Mouse (Mus musculus) heart, embryonic 16.5 days (tissue): ENCODE data around the gene Serpine3. TPM values are rescaled to one million over a fixed set of nuclear protein-coding genes. Genes with fewer than 3 reads are reported as not detected.

Experiments
- ATAC-seq: fragments of 200-750 bp; cut with Nextera tagmentation; replicated peaks from 2 replicates; pipeline ENCODE4 v1.8.0; 2017; ENCODE audit warnings: moderate number of reproducible peaks; ENCODE audit not compliant: insufficient read depth, low FRiP score; ENCODE audit errors: extremely low read depth
- H3K27ac ChIP-seq: fragments of 300-500 bp; sonication (generic); 2 replicates; pipeline ENCODE4 v1.5.1; 2014; ENCODE audit warnings: mild to moderate bottlenecking, low read length, control low read depth, moderate library complexity
- H3K27me3 ChIP-seq: fragments of 300-500 bp; sonication (generic); 2 replicates; pipeline ENCODE4 v1.6.1; 2014; ENCODE audit warnings: low read length, mixed read lengths; ENCODE audit not compliant: control insufficient read depth, insufficient read depth
- H3K36me3 ChIP-seq: fragments of 300-500 bp; sonication (generic); 2 replicates; pipeline ENCODE4 v1.6.1; 2014; ENCODE audit not compliant: control insufficient read depth, insufficient read depth
- H3K4me1 ChIP-seq: fragments of 300-500 bp; sonication (generic); 2 replicates; pipeline ENCODE4 v1.6.1; 2014; ENCODE audit warnings: low read length, mixed read lengths; ENCODE audit not compliant: control insufficient read depth, insufficient read depth
- H3K4me2 ChIP-seq: fragments of 300-500 bp; sonication (generic); 2 replicates; pipeline ENCODE4 v1.6.1; 2014; ENCODE audit warnings: low read depth, mild to moderate bottlenecking, control low read depth, low read length
- H3K4me3 ChIP-seq: fragments of 300-500 bp; sonication (generic); 2 replicates; pipeline ENCODE4 v1.5.1; 2014; ENCODE audit warnings: mild to moderate bottlenecking, control low read depth, low read length
- H3K9ac ChIP-seq: fragments of 300-500 bp; sonication (generic); 2 replicates; pipeline ENCODE4 v1.6.1; 2014; ENCODE audit warnings: low read length, control low read depth
- H3K9me3 ChIP-seq: fragments of 300-500 bp; sonication (generic); replicated peaks from 2 replicates; pipeline ENCODE4 v1.6.1; 2016; ENCODE audit warnings: low read length; ENCODE audit not compliant: control insufficient read depth
- WGBS: fragments of 180-500 bp; shearing (Covaris S2); extraction: QIAGEN DNeasy Blood & Tissue Kit; methylation state at CpG from one replicate; pipeline ENCODE4 v1.1.7; 2014; 5-methylcytosine and 5-hydroxymethylcytosine counted together
- polyA plus RNA-seq: library from polyadenylated mRNA; unstranded; fragments of >200 nt; fragmentation: Nextera tagmentation; extraction: Ambion mirVana; gene quantifications from 2 replicates; pipeline ENCODE4 v1.2.1, GENCODE M21; 2015

Gene Serpine3
- polyA plus RNA-seq, 1 experiment from 2014 or later = not detected

DNA sequence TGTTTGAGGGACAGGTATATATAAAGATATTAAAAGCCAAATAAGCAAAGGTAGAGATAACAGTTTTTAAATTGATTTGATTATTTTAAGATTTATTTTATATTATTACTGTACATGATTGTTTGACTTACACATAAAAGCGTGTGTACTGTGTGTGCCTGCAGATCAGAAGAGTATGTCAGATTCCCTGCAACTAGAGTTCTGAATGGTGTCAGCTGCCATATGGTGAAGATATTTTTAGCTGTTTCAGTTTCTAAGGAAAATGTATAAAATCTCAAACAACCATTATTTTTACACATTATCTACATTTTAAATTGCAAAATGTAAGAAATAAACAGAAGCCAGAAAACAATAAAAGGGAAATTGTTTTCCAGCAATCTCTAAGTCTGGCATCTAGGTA is 58.2 kb downstream of the Serpine3 start:
- no peak overlapping the region for H3K4me2 ChIP-seq
- no peaks in the 10 kb centered on the region for H3K9me3 ChIP-seq
- H3K36me3 ChIP-seq = no peaks in the 10 kb centered on the region; the same call in 1 of the 2 replicates
- peak overlapping the region; percentile 39; the same call in 1 of the 2 replicates for H3K27ac ChIP-seq
- H3K27me3 ChIP-seq = no peaks in the 10 kb centered on the region
- ATAC-seq = no peak
- H3K9ac ChIP-seq = no peak overlapping the region
- peaks cover 2% of the 10 kb centered on the region for H3K4me1 ChIP-seq
- WGBS = 71% methylated on average over 1 of the region's 1 CpGs
- H3K4me3 ChIP-seq = no peak overlapping the region

DNA sequence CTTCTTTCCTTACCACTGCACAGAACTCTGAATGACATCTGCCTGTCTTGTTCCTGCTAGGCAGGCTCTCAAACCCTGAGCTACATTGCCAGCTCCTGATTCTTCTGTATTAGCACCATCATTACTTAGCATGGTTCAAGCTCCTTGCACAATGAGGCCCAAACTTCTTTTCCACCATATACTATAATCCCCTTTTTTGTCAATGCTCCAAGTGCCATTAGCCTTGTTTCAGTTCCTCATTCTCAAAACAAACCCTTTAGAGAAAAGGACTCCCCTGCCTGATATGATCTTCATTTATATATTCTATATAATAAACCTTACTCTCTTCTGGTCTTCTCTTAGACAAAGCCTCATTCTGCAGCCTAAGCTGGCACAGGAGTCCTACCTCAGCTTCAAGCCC is 61.1 kb downstream of the Serpine3 start:
- ATAC-seq = no peak
- H3K9me3 ChIP-seq = no peaks in the 10 kb centered on the region
- no peak overlapping the region for H3K4me3 ChIP-seq
- peaks cover 2% of the 10 kb centered on the region for H3K4me1 ChIP-seq
- H3K9ac ChIP-seq = no peak overlapping the region
- H3K27me3 ChIP-seq = no peaks in the 10 kb centered on the region
- no peaks in the 10 kb centered on the region; the same call in 1 of the 2 replicates for H3K36me3 ChIP-seq
- no peak overlapping the region for H3K27ac ChIP-seq
- H3K4me2 ChIP-seq = no peak overlapping the region

DNA sequence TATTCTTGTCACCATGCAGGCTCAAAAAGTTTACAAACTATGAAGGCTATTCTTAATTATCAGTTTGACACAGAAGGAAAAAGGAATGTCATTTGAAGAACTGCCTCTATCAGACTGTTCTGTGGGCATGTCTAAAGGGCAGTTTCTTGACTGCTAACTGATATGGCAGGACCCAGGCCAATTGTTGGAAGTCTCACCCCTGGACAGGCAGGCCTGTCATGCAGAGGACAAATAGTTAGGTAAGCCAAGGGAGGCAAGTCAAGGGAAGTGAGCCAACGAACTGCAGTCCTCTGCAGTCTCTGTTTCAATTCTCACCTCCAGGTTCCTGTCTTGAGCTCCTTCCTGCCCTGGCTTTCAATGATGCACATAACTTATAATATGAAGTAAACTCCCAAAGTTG is 68.4 kb downstream of the Serpine3 start:
- Histone ChIP-seq H3K27me3 (no peaks in the 10 kb centered on the region), H3K9ac (no peak overlapping the region), H3K4me1 (peaks cover 2% of the 10 kb centered on the region; the same call in 1 of the 2 replicates), H3K9me3 (no peaks in the 10 kb centered on the region), H3K4me3 (no peak overlapping the region), H3K36me3 (peaks cover 7% of the 10 kb centered on the region; the same call in 1 of the 2 replicates), H3K27ac (0 out of 2 replicates have a peak overlapping the region, but pooled peaks have one; percentile 11), H3K4me2 (no peak overlapping the region)
- 50% methylated on average over 1 of the region's 1 CpGs for WGBS
- ATAC-seq = no peak

DNA sequence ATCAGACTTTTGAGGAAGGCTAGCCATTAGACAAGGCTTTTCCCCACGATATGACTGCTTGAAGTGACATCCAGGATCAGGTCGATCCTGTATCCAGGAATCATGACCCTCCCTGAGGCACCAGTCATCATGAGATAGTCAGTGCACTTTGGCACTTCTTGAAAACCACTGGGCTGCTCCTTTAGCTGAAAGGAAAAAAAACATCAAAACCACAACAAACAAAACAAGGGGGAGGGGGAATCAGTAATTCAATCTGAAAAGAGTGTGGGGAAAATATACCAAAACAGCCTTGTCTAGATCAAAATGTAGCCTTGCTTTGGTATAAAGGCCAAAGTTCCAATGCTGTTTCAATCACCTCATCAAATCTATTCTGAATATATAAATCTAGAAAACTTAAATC is 70.2 kb downstream of the Serpine3 start:
- Histone ChIP-seq H3K27me3 (no peaks in the 10 kb centered on the region), H3K9me3 (no peaks in the 10 kb centered on the region), H3K4me1 (peaks cover 2% of the 10 kb centered on the region; the same call in 1 of the 2 replicates), H3K36me3 (peaks cover 10% of the 10 kb centered on the region; the same call in 1 of the 2 replicates), H3K9ac (no peak overlapping the region), H3K27ac (no peak overlapping the region), H3K4me3 (no peak overlapping the region), H3K4me2 (no peak overlapping the region)
- ATAC-seq = no peak
- 82% methylated on average over 2 of the region's 2 CpGs for WGBS

DNA sequence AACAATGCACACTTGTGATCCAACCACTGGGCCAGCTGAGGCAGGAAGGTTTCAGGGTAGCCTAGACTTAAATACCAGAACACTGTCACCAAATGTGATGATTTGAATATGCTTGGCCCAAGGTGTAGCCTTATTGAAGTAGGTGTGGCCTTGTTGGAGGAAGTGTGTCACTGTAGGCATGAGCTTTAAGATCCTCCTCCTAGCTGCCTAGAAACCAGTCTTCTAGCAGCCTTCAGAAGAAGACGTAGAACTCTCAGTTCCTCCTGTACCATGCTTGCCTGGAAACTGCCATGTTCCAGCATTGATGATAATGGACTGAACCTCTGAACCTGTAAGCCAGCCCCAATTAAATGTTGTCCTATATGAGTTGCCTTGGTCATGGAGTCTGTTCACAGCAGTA is 72.2 kb downstream of the Serpine3 start:
- no peak for ATAC-seq
- Histone ChIP-seq H3K27ac (no peak overlapping the region), H3K9ac (no peak overlapping the region), H3K36me3 (peaks cover 10% of the 10 kb centered on the region; the same call in 1 of the 2 replicates), H3K27me3 (no peaks in the 10 kb centered on the region), H3K4me2 (no peak overlapping the region), H3K9me3 (no peaks in the 10 kb centered on the region), H3K4me3 (no peak overlapping the region), H3K4me1 (peaks cover 4% of the 10 kb centered on the region)
- 95% methylated on average over 1 of the region's 1 CpGs for WGBS

Other genes with a start within 250 kb of the Serpine3 start
- 0.05 and 0.17 TPM in 2 replicates for gene Gucy1b2, start 207.4 kb upstream of the Serpine3 start, polyA plus RNA-seq
- gene Fam124a, start 107.9 kb upstream of the Serpine3 start, polyA plus RNA-seq = 3.6 and 4.0 TPM in 2 replicates
- 0.17 TPM in 1 of 2 replicates, not detected in the other for gene Gm4131, start 96.7 kb upstream of the Serpine3 start, polyA plus RNA-seq
- 15.6 TPM in 2 replicates for gene Ints6, start 97.5 kb downstream of the Serpine3 start, polyA plus RNA-seq
- gene Wdfy2, start 174.0 kb downstream of the Serpine3 start, polyA plus RNA-seq = 4.0 and 4.5 TPM in 2 replicates